Mouse (Mus musculus) WW6 (cell line): ENCODE data around the gene Sema6c.
A peak's percentile ranks its signal among the peaks of the same experiment; 100 is the strongest.
"Not testable (repeated sequence)": the region's sequence is repeated elsewhere in the genome, so short reads cannot be mapped to it uniquely, and the experiment has no call there.

Experiments used
- DNase-seq: peaks from one replicate; pipeline ENCODE4 v3.0.0-alpha.2; 2013; ENCODE audit warnings: low read depth, low spot score

Sema6c gene

DNA sequence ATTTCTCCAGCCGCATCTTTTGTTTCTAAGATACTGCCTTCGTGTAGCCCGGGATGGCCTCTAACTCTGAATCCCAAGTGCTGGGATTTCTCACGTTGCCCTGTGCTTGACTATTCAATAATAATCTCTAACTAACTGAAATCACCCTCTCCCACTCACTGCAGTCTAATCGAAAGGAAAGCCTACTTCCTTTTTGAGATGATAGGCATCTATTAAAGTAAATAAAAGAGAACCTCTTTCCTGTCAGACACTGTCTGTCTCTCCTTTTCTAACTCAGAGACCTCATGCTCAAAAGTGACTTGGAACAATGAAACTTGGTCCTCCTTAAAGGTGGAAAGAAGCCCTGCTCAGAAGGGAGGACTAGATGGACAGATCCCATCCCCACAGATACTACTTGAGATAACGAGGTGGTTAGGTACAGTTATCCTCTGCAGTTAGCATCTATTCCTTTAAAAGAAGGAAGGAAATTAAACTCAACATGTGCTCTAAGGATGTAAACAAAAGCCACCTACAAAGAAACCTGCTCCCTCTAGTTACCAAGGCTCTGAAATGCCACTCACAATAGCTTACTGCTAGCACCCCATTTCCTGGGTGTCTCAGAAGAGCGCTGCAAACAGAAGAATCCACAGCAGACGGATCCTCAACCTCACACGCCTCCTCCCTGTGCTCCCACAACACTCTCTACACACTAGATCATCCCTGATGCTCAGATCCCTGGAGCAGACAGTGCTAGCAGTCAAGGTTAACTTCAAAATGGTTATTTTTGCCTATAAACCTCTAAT, 24.7 kb downstream of the Sema6c start:
- no peak for DNase-seq

DNA sequence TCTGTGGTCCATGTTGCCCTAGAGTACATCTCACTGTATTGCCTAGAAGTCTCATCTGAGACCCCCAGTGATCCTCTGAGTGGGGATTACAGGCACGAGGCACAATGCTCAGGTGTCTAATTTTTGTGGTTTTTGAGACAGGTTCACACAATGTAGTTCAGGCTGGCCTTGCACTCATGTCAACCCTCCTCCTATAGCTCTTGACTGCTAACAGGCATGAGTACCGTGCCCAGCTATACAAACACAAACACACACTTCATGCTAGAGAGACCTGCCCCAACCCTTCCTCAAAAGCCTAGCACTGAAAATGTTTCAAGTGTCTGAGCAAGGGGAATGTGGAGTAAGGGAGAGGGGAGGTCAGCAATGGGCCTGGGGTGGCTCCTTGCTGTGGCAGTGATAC, 25.8 kb downstream of the Sema6c start:
- no peak for DNase-seq

DNA sequence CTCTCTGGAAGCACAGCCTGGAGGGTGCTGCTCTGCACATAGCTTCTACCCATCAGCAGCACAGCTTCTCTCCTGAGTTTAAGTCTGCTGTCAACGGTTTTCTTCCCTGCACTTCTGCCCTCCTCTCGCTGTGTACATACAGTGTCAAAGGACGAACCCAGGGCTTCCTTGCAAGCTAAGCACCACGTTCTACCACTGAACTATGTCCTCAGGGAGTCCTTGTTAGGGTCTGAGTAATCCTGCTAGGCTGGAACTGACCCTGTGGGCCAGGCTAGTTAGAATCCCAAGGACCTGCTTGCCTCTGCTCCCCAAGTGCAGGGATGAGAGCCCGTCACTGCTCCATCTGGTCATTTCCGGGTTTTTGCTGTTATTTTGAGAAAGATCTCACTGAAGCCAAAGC, 26.6 kb downstream of the Sema6c start:
- DNase-seq, result no peak

DNA sequence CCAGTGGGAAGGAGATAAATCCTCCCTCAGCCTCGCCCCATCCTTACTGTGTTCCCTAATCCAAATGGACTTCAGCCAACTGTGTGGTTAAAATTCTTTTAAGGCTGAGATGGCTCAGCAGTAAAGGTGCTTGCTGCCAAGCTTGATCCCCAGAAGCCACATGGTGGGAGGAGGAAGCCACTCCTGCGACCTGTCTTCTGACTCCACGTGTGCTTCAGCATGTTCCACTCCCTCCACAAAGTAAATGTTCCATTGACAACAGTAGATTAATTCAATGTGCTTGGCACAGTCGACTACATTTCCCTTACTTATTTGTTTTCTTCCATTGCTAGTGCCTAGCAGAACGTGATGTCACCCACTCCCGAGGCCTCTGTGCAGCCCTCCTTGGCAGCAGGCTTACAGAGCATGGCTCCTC, 34.5 kb downstream of the Sema6c start:
- DNase-seq, result no peak

DNA sequence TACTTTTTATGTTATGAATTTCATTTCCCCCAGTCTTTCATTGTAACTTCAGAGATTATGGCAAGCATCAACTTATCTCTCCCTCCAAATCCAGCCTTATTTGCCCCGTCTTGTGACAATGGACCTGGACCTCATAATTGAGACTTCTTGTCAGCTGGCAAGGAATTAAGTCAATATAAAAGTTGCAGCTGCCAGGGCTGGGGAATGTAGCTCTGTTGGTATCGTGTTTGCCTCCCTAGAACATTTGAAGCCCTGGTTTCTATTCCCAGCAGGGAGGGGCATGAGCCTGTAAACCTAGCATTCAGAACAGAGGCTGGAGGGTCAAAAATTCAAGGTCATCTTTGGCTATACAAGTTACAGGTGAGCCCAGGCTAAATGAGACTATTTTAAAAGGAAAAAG, 35.5 kb downstream of the Sema6c start:
- DNase-seq, result no peak

DNA sequence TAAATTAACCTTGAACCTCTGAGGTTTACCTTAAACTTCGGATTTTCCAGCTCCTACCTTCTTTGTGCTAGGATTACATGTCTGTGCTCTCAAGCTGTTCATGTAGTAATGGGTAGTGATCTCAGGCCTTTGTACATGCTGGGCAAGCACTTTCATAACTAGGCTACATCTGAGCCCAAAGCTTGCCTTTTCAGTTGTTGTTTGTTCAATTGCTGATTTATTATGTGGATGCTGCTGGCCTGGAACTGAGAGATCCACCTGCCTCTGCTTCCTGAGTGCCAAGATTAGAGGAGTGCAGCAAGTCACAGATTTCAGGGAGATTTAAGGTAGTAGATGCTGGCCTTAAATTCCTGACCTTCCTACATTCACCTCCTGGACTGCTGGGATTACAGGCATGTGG, 38.8 kb downstream of the Sema6c start:
- no peak for DNase-seq

DNA sequence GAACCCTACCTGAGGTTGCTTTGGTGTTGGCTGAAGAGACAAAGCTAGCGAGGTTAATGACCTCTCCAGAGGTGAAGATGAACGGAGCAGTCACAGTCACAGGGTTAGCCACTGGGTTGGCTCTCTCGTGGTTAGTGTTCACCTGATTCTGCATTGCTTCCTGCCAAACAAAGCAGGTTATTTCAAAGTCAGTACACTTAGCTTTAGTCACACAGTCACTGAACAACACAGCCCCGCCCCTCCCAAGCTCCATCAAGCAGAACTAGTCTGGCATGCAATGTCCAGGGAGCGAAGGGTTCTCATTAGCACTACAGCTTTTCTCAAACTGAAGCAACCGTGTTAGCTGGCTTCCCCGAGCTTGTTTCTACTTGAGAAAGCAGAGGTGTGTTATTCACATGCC, 39.9 kb downstream of the Sema6c start:
- no peak for DNase-seq

DNA sequence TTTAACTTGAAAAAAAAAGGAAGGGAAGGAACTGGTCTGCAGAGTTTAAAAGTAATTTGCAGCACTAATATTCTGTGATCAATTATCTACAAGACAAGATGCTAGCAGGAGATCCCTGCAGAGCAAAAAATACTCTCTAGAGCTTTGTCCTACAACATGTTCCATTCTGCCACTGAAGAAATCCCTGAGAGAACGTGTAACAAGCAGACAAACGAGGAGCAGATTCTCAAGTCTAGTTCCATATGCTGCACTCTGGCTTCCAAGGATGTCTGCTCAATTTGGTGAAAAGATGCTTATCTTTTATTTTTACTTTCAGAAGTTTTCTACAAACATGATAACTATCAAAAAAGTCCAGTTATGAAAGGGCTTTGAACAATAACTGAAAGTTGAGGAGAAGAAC, 40.3 kb downstream of the Sema6c start:
- no peak for DNase-seq

DNA sequence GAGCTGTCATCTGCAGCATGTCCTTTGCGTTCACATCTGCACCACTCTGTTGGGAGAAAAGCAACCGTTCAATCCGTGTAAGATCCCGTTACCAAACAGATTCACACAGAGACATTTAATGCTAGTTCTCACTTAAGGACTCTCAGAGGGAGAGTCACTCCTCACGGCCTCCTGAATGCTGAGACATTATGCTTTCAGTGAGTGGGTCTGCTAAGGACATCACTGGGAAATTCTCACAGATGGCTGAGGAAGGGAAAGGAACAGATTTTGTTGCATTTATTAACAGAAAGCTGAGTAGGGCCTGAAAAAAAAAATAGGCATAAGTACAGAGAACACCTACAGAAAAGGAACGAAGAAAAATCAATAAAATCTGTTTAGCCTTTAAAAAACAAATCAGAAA, 43.6 kb downstream of the Sema6c start:
- DNase-seq, result no peak

DNA sequence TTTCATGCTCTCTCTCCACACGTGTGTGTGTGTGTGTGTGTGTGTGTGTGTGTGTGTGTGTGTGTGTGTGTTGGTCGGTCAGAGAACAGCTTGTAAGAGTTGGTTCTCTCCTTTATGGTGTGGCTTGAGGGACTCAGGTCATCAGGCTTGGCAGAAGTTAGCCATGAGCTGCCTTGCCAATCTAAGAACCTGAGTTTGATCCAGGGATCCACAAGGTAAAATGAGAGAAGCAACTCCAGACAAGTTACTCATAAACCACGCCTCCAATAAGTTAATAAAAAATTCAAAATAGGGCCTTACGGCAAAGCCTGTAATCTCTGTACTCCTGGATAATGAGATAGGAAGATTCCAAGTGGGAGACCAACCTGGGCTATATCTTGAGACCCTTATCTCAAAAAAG, 48.0 kb downstream of the Sema6c start:
- no peak for DNase-seq

DNA sequence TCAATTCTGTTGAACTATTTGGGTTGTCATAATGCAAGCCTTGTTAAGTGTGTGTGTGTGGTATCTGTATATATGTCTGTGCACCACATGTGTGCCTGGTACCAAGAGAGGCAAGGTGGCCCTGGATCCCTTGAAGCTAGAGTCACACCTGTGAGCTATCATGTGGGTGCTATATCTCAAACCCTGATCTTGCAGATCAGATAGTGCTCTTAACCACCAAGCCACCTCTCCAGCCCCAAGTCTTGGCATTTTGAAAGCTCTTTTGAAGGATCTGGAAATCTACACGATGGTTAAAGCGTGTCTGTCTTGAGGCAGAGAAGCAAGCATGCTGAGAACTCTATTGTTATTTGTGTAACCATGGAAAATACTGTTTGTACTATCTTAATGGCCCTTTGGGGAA, 50.3 kb downstream of the Sema6c start:
- no peak for DNase-seq

DNA sequence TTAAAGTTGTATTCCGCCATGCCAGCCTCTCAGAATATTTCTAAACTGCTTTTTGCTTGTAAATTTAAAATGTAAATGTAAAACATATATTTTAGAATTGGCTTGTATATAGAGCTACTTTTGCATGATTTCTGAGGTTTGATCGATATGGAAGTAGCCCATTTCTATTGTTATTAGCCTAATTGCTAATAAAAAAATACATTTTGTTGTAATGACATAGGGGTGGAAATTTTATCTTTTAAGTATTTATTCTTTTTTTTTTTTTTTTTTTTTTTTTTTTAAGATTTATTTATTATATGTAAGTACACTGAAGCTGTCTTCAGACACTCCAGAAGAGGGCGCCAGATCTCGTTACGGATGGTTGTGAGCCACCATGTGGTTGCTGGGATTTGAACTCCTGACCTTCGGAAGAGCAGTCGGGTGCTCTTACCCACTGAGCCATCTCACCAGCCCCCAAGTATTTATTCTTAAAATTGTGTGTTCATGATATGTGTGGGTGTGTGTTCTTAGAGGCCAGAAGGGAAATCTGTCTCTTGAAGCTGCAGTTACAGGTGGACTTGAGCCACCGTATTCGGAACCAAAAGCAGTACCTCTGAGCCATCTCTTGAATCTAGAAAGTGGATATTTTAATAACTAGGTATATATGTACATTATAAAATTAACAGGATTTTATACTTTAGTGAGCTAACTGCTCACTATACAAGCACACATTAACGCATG, 52.8 kb downstream of the Sema6c start:
- DNase-seq, result not testable (repeated sequence)

DNA sequence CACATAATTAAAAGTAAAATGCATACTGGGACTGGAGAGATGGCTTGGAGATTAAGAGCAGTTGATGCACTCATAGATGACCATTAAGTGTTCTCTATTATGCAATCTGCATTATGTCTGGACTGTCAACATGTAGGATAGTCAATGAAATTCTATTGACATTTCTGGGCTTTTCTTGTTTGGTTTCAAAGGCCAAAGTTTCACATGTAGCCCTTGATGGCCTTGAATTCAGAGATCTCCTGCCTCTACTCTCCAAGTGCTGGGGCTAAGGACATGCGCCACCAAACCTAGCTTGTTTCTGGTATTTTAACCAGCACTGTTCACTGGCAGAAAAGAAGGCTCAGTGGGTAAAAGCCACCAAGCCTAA, 53.3 kb downstream of the Sema6c start:
- no peak for DNase-seq

DNA sequence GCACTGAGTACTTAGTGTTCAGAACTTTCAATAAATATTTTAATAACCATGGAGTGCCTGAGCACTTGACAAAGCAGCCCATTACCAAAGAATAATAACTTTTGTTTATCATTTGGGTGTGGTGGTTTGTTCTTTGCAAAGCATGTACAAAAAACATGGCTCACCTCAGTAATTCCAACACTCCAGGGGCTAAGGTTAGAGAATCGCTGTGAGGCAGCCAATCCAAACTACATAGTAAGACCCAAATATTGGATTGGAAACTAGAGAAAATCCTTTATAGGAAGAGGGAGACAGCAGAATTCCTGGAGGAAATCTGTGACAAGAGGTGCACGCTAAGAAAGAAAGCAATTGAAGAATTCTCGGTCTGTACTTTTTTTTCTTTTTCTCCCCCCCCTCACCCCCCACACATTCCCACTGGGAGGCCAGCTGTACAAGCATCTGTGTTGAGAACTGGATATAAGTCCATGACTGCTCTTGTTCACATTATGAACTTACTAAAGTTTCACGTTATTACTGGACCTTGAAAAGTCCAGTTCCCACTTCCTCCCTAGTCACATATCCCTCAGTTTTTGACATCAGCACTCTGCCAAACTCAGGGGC, 56.5 kb downstream of the Sema6c start:
- no peak for DNase-seq

DNA sequence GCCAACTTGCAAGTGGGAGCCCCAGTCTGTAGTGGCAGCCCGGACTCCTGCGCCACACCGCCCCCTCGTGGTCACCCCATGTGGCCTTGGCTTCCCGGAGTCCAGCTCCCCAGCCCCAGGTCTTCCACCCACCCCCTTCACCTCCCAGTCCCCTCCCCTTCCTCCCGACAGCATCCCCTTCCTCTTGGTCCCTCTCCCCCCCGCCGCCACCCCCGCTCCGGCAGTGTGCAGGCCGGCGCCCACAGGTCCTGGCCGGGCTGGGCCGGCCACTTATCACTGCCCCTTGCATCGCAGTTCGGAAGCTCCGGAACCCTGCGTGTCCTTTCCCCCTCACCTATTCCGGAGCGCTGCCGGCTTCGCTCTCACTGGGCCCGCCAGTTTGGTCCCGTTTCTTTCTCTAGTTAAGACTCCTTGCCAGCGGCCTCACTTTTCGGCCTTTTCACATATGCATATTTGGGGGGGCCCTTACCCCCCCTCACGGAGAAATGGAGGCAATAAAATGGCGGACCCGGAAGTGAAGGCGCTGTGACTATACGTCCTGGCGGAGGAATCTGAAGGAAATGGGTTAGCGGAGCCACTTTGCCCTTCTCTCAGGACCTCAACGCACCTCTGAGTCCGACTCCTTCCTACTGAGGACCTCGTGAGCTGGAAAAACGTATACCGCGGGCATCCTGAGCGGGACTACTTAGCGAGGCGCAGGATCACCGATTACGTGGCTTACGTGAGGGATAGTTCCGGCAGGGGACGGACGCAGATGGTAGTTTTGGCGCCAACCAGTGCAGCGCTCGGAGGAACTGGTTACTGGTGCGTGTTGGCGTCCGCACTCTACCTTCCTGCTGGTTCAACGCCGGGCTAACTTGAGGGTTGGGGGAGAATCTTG, 57.2 kb downstream of the Sema6c start, which contains the start of gene Gabpb2:
TSS of gene Gabpb2 (minus strand) at position 662 of the 880 bp plus-strand sequence.
- peak; percentile 87 for DNase-seq

DNA sequence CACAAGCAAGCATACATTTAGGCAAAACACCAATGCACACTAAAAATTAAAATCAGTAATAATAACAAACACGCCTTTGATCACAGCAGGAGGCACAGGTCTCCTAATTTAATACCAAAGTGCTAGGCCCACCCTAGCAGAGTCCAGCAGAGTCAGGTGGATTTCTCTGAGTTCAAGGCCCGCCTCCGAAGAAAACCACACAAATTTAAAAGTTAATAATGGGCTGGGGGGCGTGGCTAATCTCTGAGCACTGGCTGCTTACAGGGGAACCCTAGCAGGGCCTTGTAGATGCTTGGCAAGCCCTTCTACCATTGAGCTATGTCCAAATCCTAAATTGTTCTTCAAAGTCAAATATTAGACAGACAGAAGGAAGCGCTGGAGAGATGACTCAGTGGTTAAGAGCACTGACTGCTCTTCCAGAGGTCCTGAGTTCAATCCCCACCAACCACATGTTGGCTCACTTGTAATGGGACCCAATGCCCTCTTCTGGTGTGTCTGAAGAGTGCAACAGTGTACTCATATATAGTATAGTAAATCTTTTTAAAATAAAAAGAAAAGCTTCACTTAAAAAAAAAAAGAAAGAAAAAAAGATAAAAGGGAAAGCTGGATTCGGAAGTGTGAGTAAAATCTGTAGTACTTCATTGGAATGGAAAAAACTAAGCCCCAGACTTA, 58.3 kb downstream of the Sema6c start:
- DNase-seq, result no peak

DNA sequence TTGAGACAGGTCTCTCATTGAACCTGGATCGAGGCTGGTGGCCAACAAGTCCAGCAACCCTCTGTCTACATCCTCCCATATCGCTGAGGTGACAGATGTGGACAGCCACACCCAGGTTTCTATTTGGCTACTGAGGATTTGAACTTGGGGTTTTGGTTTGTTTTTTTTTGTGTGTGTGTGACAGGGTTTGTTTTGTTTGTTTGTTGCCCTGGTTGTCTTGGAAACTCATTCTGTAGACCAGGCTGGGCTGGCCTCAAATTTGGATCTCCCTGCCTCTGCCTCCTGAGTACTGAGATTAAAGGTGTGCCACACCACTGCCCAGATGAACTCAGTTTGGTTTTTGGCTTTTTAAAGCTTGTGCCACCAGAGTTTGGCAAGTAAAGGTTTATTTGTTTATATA, 62.8 kb downstream of the Sema6c start:
- DNase-seq, result no peak
